ENCODE assay signal across 21 mouse cellular contexts in genomic region chr9:7775011-7775410, GRCm38 (mm10). TPM values are rescaled to one million over a fixed set of nuclear protein-coding genes. Genes with fewer than 3 reads are reported as not detected.
DNase-seq lines count a peak whose midpoint lies in the region; ATAC-seq lines count a peak whose summit lies in the region.
"Had no signal": no experiment of that assay in that cellular context is flagged by ENCODE, and none has a peak within 500 bp of the region (broad histone marks: within the 10 kb centered on the region; RNA-seq: fewer than 3 reads in every experiment).

No protein-coding gene starts in this region.

- no peaks in the 10 kb centered on the region for H3K9me3 ChIP-seq in hindbrain, embryonic 13.5 days
- H3K9me3 ChIP-seq: embryonic facial prominence, embryonic 10.5 days; forebrain, embryonic 13.5 days; heart, embryonic 13.5 days had no signal

- H3K4me2 ChIP-seq in hindbrain, embryonic 13.5 days = no peak overlapping the region
- H3K4me2 ChIP-seq: forebrain, embryonic 13.5 days had no signal

- no peaks in the 10 kb centered on the region for H3K36me3 ChIP-seq in hindbrain, embryonic 13.5 days

- WGBS in hindbrain, embryonic 13.5 days = 95% methylated on average over 2 of the region's 2 CpGs

- ATAC-seq in CD4-positive, CD25-positive, alpha-beta regulatory T cell, adult 4 months = peak; percentile 6
- peak; percentile 50 for ATAC-seq in granulocyte monocyte progenitor cell, adult 5-6 weeks (replicated peaks; ENCODE audit: poor library complexity, severe bottlenecking)
- ATAC-seq in hindbrain, embryonic 13.5 days (ENCODE audit: low FRiP score) = no peak
- ATAC-seq: activated CD4-positive, CD25-positive, alpha-beta regulatory T cell, adult 4 months; forebrain, embryonic 13.5 days; hindbrain, embryonic 16.5 days; intestine, postnatal 0 days; Patski had no signal

- H3K27ac ChIP-seq in hindbrain, embryonic 13.5 days = no peak overlapping the region
- H3K27ac ChIP-seq: embryonic facial prominence, embryonic 10.5 days; forebrain, embryonic 13.5 days; heart, embryonic 13.5 days had no signal

- H3K27me3 ChIP-seq in hindbrain, embryonic 13.5 days = no peaks in the 10 kb centered on the region
- H3K27me3 ChIP-seq: forebrain, embryonic 13.5 days; heart, embryonic 13.5 days; Patski had no signal

- H3K4me1 ChIP-seq in hindbrain, embryonic 13.5 days (replicated peaks) = no peaks in the 10 kb centered on the region; the same call in 1 of the 2 replicates
- H3K4me1 ChIP-seq: forebrain, embryonic 13.5 days had no signal

- no peak overlapping the region for H3K4me3 ChIP-seq in hindbrain, embryonic 13.5 days
- H3K4me3 ChIP-seq: embryonic facial prominence, embryonic 10.5 days; forebrain, embryonic 13.5 days; heart, embryonic 13.5 days had no signal

- DNase-seq in 416B (ENCODE audit: low read depth) = peak; percentile 75
- DNase-seq in naive thymus-derived CD4-positive, alpha-beta T cell, adult 2 months (ENCODE audit: low read depth) = peak; percentile 26
- no peak for DNase-seq in kidney, postnatal 4 days
- no peak for DNase-seq in gastrocnemius, postnatal 10 days
- DNase-seq: adrenal gland, adult 2 months; adrenal gland, postnatal 36 days; B cell, adult 2 months; cerebellum, adult 18-20 months; cerebellum, adult 9-11 months; cerebellum, postnatal 36 days; heart, postnatal 36 days had no signal

- no peak overlapping the region for H3K9ac ChIP-seq in hindbrain, embryonic 13.5 days
- H3K9ac ChIP-seq: forebrain, embryonic 13.5 days; heart, embryonic 13.5 days had no signal

RNA-seq across cellular contexts. Expression of gene Tmem123, which starts 11.2 kb away (rescaled TPM):
- polyA plus RNA-seq in CD4-positive, CD25-positive, alpha-beta regulatory T cell, adult 4 months (2017; shearing (Covaris generic)) = 100 to 1,000 TPM in 1 of 2 experiments, 10 to 100 TPM in 1; 84.8 to 104 TPM
- 77.3 and 83.0 TPM in 2 replicates for total RNA-seq in granulocyte monocyte progenitor cell, adult 5-6 weeks (2014; fragmentation: Nextera tagmentation)
- 114 and 119 TPM in 2 replicates for total RNA-seq in granulocyte monocyte progenitor cell, adult 5-6 weeks (2017)
- polyA plus RNA-seq in hindbrain, embryonic 13.5 days (2015; fragmentation: Nextera tagmentation; extraction: Ambion mirVana) = 32.7 and 33.4 TPM in 2 replicates
- total RNA-seq in gastrocnemius, postnatal 10 days (2021) = 10 to 100 TPM; 33.9 to 37.0 TPM

Comparison
In these comparisons a context has a peak if more than half of its experiments do, and no peak if none do; other contexts are left out.
1. DNase-seq: peak in 416B (single experiment) and naive thymus-derived CD4-positive, alpha-beta T cell, adult 2 months (single experiment); none in kidney, postnatal 4 days (0 of 2) and gastrocnemius, postnatal 10 days (single experiment).